Mouse (Mus musculus): ENCODE results near the gene Aqp7.

GRCm38 (mm10) chr4:41089189-41089588 is 41.2 kb upstream of the Aqp7 start:
- TF ChIP-seq CTCF (IDR thresholded peaks at IDR 0.05; ENCODE audit: low read depth, low read length): no peak
- TF ChIP-seq POLR2AphosphoS5 (IDR thresholded peaks at IDR 0.05; ENCODE audit: insufficient replicate concordance, low read depth, low read length): no peak
- TF ChIP-seq GATA1 (IDR thresholded peaks at IDR 0.05; ENCODE audit: borderline replicate concordance, low read length): no peak
- no peak for TF ChIP-seq GATA2 (IDR thresholded peaks at IDR 0.05; ENCODE audit: borderline replicate concordance, low read depth, low read length)
